Mouse (Mus musculus) CD4-positive, CD25-positive, alpha-beta regulatory T cell, adult 4 months (primary cell): Measurements from ENCODE around the gene Ubxn7. TPM values are rescaled to one million over a fixed set of nuclear protein-coding genes. Genes with fewer than 3 reads are reported as not detected.
"Not testable (repeated sequence)": the region's sequence is repeated elsewhere in the genome, so short reads cannot be mapped to it uniquely, and the experiment has no call there.

Source experiments
- ATAC-seq: one replicate; pipeline ENCODE4 v1.8.0; 2017
- polyA plus RNA-seq, 2 experiments: library from polyadenylated mRNA; unstranded; fragments of 100-300 nt; shearing (Covaris generic); gene quantifications; one replicate each; pipeline ENCODE4 v1.2.1; 2017

The Ubxn7 gene
- polyA plus RNA-seq: 10 to 100 TPM; 15.4 to 22.3 TPM

DNA sequence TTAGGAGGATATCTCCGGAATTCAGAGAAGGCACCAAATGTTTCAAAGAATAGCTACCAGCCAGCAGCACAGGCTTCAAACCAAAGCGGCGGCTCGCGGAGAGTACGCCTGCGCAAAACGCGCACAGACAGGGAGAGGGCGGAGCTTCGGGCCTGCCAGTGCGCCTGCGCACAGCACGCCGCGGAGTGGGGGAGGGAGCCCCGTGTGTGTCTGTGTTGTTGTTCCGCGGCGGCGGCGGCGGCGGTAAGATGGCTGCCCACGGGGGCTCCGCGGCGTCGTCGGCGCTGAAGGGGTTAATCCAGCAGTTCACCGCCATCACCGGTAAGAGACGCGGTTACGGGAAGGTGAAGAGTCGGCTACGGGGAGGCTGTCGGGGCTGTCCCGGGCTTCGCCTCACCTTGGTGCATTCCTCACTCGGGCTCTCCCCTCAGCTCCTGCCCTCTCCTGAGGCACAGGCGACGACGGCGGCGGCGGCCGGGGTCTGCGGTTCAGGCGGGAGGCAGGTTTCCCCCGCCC, at the start of gene Ubxn7:
TSS of gene Ubxn7 (plus strand) at position 218 of the 516 bp plus-strand sequence.
- peak; percentile 94 for ATAC-seq

- ATAC-seq: no peak
Measured at GRCm38 (mm10) chr16:32282608-32283007, 49.4 kb upstream of the Ubxn7 start.

DNA sequence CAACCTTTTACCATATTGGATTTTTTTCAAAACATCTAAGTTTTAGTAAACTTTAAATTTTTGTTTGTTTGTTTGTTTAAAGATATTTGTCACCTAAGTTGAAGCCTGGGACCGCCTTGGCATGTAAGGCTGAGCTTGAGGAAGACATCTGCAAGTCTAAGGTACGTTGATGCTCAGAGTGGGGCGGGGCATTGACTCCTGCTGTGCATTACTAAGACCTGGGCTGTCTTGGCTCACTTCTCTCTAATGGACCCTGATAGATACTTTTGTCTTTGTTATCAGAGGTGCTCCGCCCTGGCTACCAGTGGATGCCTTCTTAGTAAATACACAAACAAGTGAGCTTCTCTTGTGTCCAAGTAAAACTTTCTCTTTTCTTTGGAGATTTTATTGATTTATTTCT, 40.2 kb upstream of the Ubxn7 start:
- no peak for ATAC-seq

GRCm38 (mm10) chr16:32299617-32300016, 32.4 kb upstream of the Ubxn7 start:
- ATAC-seq: not testable (repeated sequence)

DNA sequence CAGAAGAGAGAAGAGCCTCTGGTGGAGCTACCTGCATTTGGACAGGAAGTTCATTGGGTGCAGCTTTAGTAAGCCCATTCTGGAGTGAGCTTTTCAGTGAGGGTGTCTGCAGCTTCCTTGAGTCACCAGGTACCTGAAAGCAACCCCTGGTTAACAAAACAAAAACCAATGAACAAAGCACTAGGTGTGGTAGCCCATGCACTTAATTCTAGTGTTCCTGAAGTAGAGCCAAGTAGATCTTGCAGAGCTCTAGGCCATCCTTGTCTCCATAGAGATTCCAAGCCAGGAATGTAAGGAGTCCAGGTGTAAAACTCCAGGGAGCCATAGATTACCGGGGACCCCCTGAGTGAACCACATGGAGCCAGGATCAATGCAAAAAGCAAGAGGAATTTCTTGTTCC, 29.0 kb upstream of the Ubxn7 start:
- ATAC-seq: no peak

GRCm38 (mm10) chr16:32303886-32304285, 28.2 kb upstream of the Ubxn7 start:
- no peak for ATAC-seq

DNA sequence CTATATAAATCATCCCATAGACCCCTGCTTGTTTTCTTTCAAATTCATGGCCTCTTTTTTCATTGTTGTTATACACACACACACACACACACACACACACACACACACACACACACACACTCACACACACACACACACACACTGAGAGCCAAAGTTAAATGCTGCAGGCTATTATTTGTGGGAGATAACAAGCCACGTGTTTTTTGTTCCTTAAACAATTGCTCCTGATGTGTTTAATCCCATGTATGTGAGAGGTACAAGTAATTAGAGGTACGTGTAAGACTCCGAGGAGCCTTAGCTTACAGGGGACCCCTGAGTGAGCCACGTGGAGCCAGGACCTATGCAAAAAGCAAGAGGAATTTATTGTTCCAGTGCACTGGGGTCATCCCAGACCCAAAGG, 20.1 kb upstream of the Ubxn7 start:
- no peak for ATAC-seq

DNA sequence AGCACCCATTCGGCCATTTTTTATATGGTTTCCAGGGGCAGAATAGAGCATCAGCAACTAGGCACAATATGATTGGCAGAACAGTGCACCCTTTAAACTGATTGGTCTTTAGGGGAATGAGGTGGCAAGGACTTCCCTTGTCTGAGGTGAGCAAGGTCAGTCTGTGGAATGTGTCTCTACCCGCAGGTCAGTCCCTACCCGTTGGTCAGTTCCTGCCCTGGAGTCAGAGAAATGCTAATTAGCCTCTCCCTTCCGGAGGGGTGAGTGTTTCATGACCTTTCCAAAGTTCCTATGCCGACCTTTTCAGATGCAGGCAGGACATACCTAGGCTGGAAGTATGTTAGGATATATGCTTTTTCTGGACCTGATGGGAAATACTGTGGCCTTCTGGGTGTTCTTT, 19.7 kb upstream of the Ubxn7 start:
- ATAC-seq: no peak

GRCm38 (mm10) chr16:32312859-32313258, 19.2 kb upstream of the Ubxn7 start:
- ATAC-seq: no peak

DNA sequence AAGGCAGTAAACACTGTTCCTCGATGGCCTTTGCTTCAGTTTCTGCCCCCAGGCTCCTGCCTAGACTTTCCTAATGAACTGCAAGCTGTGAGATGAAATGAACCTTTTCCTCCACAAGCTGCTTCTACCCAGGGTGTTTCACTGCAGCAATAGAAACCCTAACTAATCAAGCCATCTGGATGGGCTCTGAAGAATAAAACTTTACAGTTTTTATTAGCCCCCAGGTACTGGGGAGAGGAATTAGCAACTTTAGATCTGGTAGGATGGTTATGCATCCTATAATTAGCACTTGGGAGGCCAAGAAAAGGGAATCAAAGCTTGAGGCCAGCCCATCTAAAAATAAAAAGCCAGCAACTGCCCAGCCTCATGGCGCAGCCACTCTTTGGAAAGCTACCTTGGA, 15.5 kb upstream of the Ubxn7 start:
- no peak for ATAC-seq

GRCm38 (mm10) chr16:32323953-32324352, 8.1 kb upstream of the Ubxn7 start:
- ATAC-seq: no peak

DNA sequence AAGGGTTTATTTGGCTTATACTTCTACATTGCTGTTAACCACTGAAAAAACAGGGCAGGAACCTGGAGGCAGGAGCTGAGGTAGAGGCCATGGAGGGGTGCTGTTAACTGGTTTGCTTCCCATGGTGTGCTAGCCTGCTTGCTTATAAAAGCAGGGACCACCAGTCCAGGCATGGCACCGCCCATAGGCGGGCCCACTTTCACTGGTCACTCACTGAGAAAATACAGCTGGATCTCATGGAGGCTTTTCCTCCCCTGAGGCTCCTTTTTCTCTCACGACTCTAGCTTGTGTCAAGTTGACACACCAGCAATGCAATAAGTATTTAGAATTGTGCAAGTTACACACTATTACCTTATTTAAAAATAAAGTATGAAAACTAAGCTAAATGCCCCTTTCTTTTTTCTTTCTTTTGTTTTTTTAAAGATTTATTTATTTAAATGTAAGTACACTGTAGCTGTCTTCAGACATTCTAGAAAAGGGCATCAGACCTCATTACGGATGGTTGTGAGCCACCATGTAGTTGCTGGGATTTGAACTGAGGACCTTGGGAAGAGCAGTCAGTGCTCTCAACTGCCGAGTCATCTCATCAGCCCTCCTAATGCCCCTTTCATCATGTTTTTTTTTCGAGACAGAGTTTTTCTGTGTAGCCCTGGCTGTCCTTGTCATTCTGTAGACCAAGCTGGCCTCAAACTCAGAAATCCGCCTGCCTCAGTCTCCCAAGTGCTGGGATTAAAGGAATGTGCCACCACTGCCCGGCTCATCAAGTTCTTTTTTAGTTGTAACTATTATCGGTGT, 984 bp upstream of the Ubxn7 start:
- ATAC-seq: no peak

DNA sequence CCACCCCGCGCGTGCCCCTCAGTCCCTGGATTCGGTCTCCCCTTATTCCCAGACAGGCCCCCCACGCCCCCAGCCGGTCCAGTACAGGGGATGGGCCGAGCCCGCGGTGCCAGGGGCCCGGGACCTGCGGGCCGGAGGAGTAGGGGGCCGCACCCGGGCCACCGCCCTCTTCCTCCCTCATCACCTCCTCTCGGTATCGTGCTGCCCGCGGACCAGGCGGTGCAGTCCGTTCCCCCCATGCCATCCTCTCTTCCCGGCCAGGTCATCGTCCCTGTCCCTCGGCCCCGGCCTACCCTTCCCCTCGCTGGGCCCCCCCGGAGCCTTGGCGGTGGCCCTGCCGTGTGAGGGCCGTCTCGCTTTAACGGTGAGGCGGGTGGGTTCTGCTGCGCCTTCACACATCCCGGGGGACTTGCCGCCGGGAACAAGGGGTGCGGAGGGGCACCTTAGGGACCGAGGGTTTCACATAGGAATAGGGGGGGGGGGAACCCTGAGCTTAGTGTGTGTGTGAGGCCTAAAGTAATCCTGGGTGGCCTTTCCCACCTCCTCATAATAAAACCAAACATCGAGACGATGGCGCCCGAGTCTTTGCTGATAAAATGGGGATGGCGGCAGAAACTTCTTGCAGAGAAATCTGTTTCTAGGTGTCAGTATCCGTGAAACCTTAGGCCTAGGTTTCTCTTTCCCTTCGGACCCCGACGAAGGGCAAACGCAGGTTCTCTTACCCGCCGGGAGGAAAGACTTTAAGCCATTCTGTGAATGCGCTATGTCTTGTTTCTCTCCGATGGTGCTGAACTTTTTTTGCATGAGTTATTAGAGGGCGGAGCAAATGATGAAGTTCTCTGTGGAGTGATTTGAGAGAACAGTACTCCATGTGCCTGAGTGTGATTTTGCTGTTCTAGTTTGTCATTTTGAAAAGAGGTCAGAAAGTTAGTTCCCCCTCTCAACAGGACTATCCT, 777 bp downstream of the Ubxn7 start:
- ATAC-seq: peak; percentile 53

GRCm38 (mm10) chr16:32335146-32335545, 3.1 kb downstream of the Ubxn7 start:
- ATAC-seq: no peak

DNA sequence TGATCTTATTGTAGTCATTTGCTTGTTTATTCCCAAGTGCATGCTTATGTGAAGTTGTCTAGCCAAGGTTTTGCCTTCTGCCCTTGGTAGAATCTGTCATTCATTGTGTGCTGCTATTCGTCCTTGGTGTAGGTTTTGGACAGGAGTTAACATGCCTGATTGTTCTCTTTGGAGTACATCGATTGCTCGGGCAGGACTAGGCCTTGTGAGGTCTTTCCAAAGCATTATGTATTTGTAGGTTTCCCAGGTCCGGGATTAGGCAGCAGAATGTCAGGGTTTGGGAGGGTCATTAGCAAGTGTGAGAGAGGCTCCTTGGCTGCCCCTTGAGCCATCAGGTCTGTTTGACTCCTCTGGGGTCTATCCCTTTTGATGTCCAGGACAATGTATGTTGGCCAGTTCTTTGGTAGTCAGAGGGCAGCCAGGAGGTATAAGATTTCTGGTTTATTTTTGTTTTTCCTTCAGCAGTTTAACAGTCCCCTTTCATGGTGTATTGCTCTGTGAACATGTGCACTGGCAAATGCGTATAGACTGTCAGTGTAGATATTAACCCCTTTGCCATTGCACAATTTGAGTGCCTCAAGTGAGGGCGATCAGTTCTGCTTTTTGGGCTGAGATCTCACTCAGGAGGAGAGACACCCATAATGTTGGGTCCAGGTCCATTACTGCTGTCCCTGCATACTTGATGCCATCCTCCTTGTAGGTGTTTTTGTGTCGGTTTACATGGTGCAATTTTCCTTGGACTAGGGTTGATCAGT, 4.1 kb downstream of the Ubxn7 start:
- ATAC-seq: no peak

DNA sequence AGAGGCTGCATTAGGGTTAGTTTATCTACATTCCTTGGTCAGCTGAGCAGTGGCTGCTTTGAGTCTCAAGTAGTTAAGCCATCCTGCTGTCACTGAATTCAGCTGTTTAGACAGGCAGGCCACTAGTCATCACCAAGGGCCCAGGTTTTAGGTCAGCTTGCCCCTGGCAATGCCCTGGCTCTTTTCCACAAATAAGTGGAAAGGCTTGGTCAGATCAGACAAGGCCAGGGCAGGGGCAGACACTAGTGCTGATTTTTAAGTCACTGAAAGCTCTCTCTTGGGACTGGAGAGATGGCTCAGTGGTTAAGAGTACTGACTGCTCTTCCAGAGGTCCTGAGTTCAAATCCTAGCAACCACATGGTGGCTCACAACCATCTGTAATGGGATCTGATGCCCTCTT, 4.9 kb downstream of the Ubxn7 start:
- ATAC-seq: no peak

DNA sequence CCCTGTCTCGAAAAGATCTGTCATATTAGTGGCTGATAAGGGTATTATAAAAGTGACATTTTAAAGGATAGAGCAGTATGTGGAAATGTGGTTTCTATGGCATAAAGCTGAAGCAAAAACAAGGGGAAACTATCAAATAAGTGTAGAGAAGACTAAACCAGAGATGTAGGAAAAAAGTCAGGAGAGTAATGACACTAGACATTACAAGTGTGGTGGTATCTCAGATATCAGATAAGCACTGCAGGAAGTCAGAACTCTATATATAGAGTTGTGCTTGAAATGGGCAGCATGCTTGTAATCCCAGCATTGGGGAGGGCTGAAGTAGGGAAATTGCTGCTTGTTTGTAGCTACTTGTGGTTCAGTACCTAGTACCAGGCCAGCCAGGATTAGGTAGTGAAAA, 8.4 kb downstream of the Ubxn7 start:
- peak; percentile 68 for ATAC-seq

DNA sequence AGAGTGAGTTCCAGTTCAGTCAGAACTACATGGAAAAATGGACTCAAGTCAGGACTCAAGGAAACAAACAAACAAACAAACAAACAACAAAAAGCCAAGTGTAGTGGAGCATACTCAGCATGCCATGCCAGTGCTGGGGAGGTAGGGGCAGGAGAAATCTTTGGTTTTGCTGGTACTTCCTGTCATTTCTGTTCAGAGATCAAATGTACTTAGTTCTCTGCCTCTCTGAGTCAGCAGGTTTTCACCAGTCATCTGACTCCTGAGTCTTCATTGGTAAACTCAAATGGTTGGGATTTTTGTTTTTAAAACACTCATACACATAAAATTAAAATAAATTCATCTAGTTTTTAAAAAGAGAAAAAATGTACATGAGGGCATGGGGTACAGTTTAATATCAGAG, 13.5 kb downstream of the Ubxn7 start:
- peak; percentile 77 for ATAC-seq

DNA sequence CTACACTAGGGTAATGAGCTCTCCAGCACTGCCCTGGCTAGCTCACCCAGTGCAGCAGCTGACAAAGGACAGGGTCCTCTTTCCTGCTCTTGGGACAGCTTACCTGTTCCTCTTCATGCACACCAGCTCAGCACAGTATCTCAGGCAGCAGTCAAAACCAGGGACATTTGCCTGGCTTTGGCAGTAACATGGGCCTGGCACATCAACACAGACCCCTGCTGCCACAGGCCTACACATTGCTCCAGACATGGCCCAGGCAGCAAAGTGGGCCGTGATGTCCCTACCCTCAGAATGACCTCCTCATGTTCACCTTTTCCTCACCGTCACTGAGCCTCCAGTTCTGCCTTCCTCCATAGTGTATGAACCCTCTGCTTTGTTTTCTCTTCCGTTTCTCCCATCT, 18.7 kb downstream of the Ubxn7 start:
- no peak for ATAC-seq

GRCm38 (mm10) chr16:32363530-32363929, 31.5 kb downstream of the Ubxn7 start:
- ATAC-seq: no peak

GRCm38 (mm10) chr16:32371351-32371750, 39.3 kb downstream of the Ubxn7 start:
- ATAC-seq: no peak

- ATAC-seq: peak; percentile 57
Measured at GRCm38 (mm10) chr16:32379575-32379974, 47.5 kb downstream of the Ubxn7 start.

DNA sequence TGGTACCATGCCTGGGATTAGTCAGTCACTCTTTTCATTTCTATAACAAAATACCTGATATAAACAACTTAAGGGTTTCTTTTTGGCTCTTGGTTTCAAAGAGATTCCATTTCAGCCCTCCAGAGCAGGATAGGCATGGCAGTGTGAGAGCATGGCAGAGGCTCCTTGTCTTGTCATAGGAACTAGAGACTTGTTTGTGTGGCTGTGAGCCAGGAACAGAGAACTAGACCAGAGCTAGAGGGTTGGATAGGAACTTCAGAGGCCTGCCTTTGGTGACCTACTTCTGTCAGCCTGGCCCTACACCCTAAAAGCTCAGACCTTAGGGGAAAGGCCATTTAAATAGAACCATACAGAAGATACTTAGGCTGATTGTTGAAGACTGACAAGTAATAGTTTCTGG, 50.8 kb downstream of the Ubxn7 start:
- no peak for ATAC-seq
